Mouse (Mus musculus) gastrocnemius, postnatal 25 days (tissue): Measurements from ENCODE around the gene Mpzl1. TPM values are rescaled to one million over a fixed set of nuclear protein-coding genes. Genes with fewer than 3 reads are reported as not detected.
A peak's percentile ranks its signal among the peaks of the same experiment; 100 is the strongest.

ENCODE experiments used
- DNase-seq: peaks from one replicate; pipeline ENCODE4 v3.0.0; 2022
- total RNA-seq, 2 experiments: library from RNA; stranded (reverse); gene quantifications; 1 replicate in 1 of 2; 2 replicates in 1 of 2; pipeline ENCODE4 v1.2.3; 2021

Mpzl1 gene
- total RNA-seq, 2 experiments from 2014 or later: 9.2 to 10.1 TPM

GRCm38 (mm10) chr1:165655482-165655881 lies 21.1 kb upstream of the Mpzl1 start:
- no peak for DNase-seq

- no peak for DNase-seq
Observed at GRCm38 (mm10) chr1:165655022-165655421, 20.7 kb upstream of the Mpzl1 start.

- no peak for DNase-seq
Observed at GRCm38 (mm10) chr1:165653126-165653885, 19.0 kb upstream of the Mpzl1 start.

GRCm38 (mm10) chr1:165652507-165652906 lies 18.2 kb upstream of the Mpzl1 start:
- DNase-seq: no peak

- DNase-seq: no peak
Observed at GRCm38 (mm10) chr1:165651158-165651557, 16.8 kb upstream of the Mpzl1 start.

- no peak for DNase-seq
Observed at GRCm38 (mm10) chr1:165645102-165645501, 10.8 kb upstream of the Mpzl1 start.

- DNase-seq: no peak
Observed at GRCm38 (mm10) chr1:165643735-165644134, 9.4 kb upstream of the Mpzl1 start.

- DNase-seq: peak; percentile 56
Observed at GRCm38 (mm10) chr1:165642780-165643311, 8.5 kb upstream of the Mpzl1 start.

- peak; percentile 88 for DNase-seq
Observed at GRCm38 (mm10) chr1:165641786-165642771, 7.7 kb upstream of the Mpzl1 start.

GRCm38 (mm10) chr1:165641271-165641771 lies 7.0 kb upstream of the Mpzl1 start:
- peak; percentile 52 for DNase-seq

- DNase-seq: no peak
Observed at GRCm38 (mm10) chr1:165636289-165636688, 2.0 kb upstream of the Mpzl1 start.

- DNase-seq: no peak
Observed at GRCm38 (mm10) chr1:165635055-165635897, 938 bp upstream of the Mpzl1 start.

- no peak for DNase-seq
Observed at GRCm38 (mm10) chr1:165633345-165633744, 993 bp downstream of the Mpzl1 start.

GRCm38 (mm10) chr1:165631136-165631535 lies 3.2 kb downstream of the Mpzl1 start:
- DNase-seq: no peak

GRCm38 (mm10) chr1:165629975-165630374 lies 4.4 kb downstream of the Mpzl1 start:
- no peak for DNase-seq

- no peak for DNase-seq
Observed at GRCm38 (mm10) chr1:165628603-165629002, 5.7 kb downstream of the Mpzl1 start.

GRCm38 (mm10) chr1:165625896-165626295 lies 8.4 kb downstream of the Mpzl1 start:
- DNase-seq: no peak

- DNase-seq: no peak
Observed at GRCm38 (mm10) chr1:165625058-165625457, 9.3 kb downstream of the Mpzl1 start.

- DNase-seq: peak; percentile 85
Observed at GRCm38 (mm10) chr1:165618201-165618624, 16.1 kb downstream of the Mpzl1 start.

- DNase-seq: no peak
Observed at GRCm38 (mm10) chr1:165617166-165617891, 17.0 kb downstream of the Mpzl1 start.

- no peak for DNase-seq
Observed at GRCm38 (mm10) chr1:165616652-165617051, 17.7 kb downstream of the Mpzl1 start.
